Mouse (Mus musculus) c-Kit-positive CD71-negative TER-119-negative erythroid progenitor cells, embryonic 14.5 days (primary cell): ENCODE measurements around the gene Irf7.
"Not testable (repeated sequence)": the region's sequence is repeated elsewhere in the genome, so short reads cannot be mapped to it uniquely, and the experiment has no call there.

ENCODE experiments used
- DNase-seq: peaks from one replicate; pipeline ENCODE4 v3.0.0-alpha.2; 2013; ENCODE audit warnings: low read depth

The Irf7 gene

DNA sequence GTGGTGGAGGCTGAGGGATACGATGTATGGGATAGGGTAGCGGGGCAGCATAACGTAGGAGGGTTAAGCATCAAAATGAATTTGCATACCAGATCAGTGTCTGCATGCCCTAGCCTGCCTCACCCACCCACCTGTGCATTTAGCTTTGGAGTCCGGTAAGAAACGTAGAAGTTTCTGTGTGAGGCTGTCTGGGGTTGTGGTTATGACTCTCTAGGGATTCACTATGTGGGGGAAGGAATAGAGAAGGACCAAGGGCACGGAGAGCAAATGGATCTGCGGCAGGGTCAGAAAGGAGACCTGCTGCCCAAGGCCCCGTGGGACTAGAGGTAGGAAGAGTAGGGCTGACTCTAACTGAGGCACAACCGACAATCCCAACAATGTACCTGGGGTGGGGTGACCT lies 9.1 kb upstream of the Irf7 start:
- DNase-seq, result no peak

DNA sequence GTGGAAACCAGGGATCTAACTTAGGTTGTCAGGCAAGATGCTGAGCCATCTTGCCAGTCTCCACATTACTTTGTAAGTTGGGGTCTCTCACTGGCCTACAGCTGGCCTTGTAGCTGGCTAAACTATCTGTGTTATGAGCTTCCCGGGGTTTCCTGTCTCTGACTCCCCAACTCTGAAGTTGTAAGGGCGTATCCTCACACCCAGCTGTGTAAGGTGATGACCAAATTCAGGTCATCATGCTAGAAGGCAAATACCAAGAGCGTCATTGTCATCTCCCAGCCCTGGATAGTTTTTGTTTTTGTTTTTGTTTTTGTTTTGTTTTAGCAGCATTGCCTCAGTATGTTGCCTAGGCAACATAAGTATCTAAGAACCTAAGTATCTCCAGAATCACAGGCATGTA lies 4.3 kb upstream of the Irf7 start:
- DNase-seq, result no peak

DNA sequence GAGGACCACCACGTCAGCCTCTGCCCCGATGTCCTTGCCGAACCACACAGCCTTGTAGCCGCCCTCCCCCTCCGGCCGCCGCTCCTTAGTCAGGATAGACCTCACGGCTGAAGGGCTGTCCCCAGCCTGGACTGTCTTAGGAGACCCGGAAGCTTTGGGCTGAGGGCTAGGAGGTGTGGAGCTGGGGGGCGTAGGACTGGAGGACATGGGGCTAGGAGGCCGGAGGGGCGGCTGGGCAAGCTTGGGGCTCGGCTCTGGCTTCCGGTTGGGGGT lies 2.9 kb upstream of the Irf7 start:
- no peak for DNase-seq

DNA sequence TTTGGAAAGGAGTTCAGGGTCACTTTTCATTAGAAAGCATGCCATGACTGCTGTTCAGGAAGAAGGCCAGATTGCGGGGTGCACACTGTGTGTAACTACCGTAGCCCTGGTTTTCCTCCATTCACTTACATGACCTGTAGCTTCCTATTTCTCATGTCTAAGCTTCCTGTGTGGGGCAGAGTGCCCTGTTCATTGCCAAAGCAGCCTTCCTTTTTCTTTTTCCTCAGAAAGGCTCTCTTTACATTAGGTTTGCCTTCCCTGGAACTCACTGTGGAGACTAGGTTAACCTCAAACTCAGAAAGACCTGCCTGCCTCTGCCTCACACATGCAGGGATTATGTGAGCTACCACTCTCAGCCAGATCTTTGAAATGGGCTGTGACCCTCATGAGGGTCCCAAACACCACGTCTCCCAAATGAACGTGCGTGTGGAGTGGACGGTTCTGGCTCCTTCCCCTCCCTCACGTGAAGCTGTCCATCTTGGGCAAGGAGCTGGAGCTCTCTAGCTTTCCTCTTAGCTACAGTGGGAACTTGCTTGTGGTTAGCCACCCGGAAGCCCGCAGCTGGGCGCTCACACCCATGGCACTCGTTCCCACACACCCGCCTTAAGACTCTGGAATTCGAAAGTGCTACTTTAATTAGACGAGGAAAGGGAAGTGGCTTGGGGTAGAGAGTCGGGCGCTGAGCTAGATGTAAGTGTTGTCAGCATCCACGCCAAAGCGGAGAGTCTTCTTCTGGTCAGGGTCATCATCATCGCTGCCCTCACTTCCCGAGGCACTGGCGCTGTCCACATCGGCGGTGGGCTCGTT lies 2.4 kb upstream of the Irf7 start:
- no peak for DNase-seq

- DNase-seq, result no peak
Measured at GRCm38 (mm10) chr7:141265411-141265738, 906 bp downstream of the Irf7 start.

DNA sequence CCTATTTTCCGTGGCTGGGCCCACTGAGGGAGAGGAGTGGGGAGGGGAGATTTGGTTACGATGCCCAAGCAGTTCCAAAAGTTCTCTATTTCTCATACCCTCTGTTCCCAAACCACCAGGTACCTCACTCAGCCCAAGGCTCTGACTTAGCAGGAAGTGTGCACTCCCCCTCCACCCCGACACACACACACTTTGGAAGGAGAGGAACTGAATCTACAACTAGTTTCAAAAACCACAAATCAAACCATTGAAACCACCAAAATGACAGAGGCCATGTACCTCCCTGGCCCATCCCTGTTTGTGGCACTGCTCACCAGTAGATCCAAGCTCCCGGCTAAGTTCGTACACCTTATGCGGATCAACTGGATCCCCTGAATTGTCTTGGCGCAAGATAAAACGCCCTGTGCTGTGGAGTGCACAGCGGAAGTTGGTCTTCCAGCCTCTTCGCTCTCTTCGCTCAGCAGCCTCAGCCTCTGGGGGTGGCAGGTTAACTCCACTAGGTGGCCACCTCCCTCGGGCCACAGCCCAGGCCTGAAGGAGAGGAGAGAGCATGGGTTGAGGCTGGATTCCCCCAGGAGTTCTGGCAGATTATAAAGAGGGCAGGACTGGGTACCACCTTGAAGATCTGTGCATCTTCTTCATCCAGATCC lies 1.4 kb downstream of the Irf7 start:
- no peak for DNase-seq

DNA sequence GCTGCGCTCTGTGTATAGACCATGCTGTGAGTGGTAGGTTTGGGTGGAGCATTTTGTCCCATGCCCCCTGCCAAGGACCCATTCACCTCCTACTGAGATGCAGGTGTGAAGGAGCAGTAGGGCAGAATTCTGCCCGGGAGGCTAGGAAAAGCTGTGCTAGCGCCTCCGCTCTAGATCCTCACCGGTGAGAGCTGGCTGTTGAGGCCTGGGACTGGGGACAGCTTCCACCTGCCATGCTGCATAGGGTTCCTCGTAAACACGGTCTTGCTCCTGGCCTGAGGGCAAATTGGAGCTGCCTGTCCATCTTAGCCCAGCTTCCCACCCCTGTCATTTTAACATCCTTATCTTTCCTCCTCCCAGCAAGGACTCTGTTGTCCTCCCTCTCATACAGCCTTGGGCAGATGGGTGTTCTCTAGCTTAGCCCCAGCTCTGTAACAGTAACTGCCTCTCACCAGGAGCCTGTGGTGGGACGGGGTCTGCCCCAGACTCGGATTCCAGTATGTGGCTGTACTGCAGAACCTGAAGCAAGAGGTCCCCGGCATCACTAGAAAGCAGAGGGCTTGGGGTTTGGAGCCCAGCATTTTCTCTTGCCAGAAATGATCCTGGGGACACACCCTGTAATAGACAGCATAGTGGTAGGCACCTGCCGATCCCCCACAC lies 2.1 kb downstream of the Irf7 start:
- DNase-seq, result no peak

DNA sequence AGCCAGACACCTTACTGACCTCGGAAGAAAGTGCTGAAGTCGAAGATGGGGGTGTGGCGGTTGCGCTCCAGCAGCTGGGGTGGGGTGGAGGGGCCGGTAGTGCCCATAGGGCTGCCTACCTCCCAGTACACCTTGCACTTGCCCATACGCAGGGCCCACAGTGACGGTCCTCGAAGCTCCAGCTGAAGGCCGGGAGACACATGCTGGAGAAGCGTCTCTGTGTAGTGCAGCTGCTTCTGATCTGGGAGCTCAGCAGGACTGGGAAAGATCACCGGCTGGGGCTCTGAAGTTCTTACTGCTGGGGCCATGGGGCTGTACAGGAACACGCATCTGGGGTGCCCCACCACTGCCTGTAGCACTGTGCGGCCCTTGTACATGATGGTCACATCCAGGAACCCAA lies 2.6 kb downstream of the Irf7 start:
- DNase-seq, result no peak

DNA sequence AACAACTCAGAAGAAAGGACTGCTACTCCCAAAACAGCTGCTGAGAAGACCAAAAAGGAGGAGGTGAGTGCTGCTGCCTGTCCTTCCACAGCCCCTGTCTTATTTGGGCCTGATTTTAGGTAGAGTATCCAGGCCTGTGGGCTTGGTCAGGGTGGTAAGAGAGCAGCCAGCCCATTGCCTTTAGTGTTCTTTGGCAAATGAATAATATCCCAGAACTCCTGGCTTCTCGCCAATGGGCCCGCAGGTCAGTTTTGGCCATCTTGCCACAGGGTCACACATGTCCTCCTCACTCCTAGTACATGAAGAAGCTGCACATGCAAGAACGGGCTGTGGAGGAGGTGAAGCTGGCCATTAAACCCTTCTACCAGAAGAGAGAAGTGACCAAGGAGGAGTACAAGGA lies 4.8 kb downstream of the Irf7 start:
- DNase-seq, result no peak

- DNase-seq, result no peak
Measured at GRCm38 (mm10) chr7:141256159-141256558, 10.1 kb downstream of the Irf7 start.

GRCm38 (mm10) chr7:141250486-141250885 lies 15.8 kb downstream of the Irf7 start:
- DNase-seq, result not testable (repeated sequence)

DNA sequence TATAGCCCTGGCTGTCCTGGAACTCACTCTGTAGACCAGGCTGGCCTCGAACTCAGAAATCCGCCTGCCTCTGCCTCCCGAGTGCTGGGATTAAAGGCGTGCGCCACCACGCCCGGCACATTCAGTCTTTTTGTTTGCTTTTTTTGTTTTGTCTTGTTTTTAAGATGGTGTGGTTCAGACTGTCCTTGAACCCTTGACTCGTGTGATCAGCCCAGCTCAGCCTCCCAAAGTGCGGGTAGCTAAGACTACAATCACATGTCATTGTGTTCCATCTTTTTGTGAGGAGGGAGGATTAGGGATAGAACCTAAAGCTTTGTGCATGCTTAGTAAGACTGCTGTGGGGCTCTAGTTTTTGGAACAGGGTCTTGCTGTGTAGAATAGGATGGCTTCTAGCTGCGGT lies 34.7 kb downstream of the Irf7 start:
- no peak for DNase-seq

DNA sequence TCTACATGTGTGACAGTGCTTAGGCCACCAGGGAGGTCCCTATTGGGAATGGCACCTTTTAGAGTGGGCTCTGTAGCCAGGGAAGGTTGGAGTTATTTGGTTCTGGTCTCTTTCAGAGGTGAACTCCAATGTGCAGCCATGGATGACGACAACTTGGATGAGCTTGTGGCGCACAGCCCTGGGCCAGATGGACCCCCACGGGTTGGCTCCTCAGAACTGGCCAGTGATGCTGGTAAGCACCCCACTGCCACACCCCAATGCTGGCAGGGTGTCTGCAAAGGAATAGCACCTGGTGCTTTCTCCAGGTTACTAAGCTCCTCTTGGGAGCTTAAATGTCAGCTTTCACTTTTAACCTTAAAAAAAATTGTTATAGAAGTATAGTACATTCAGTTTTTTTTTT lies 35.2 kb downstream of the Irf7 start:
- DNase-seq, result no peak

DNA sequence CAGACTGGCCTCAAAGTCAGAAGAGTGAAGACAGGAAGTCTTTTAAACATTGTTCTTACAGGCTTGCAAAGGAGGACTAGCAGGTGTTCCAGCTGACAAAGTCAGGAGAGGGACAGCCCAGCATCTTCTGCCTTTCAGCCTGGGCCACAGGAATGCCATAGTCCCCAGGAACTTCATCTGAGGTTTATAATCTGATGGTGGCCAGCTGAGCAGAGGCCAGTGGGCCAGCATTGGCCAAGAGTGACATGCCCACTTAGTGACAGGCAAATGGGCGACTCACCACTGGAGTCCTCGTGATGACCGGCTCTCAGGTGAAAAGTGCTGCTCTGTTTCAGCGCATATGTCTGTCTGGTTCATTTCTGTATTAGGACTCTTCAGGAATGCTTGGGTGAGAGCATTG lies 35.7 kb downstream of the Irf7 start:
- no peak for DNase-seq

GRCm38 (mm10) chr7:141229702-141230101 lies 36.6 kb downstream of the Irf7 start:
- DNase-seq, result no peak

DNA sequence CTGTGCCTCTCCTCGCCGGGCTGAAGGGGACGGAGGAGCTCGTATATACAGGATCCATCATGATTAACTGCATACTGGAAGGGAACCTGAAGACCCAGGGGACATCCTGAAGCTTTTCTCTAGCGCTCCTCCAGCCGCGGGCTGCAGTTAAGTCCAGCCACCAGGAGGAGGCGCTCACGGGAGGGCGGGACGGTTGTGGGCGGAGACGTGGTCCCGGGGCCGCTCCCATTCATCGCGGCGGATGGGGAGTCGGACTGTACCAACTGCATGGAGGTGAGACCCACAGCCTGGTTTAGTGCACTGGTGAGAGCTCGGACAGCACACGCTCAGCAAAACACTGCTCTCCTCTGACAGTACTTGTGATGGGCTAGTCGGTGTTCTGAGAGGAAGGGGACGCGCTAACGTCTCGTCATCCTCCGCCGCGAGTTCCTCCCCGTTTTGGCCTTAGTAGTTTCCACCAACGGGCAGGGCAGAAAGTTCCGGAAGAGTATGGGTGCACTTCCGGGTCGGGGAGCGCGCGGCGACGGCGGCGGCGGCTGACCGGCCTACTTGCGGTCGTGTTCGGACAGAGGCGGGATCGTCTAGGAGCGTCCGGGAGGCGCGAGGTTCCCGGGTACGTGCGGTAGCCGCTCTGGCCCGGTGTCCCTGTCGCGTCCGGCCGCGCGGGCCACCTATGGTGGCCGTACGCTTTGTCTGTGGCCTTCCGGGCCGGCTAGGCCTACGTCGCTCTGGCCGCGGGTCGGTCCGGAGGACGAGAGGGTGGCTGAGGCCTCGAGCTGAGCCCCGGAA lies 37.8 kb downstream of the Irf7 start, which contains the start of gene Phrf1:
Gene Phrf1, plus strand, starts transcription at position 506 of the 789 bp plus-strand sequence.
- peak; percentile 72 for DNase-seq

DNA sequence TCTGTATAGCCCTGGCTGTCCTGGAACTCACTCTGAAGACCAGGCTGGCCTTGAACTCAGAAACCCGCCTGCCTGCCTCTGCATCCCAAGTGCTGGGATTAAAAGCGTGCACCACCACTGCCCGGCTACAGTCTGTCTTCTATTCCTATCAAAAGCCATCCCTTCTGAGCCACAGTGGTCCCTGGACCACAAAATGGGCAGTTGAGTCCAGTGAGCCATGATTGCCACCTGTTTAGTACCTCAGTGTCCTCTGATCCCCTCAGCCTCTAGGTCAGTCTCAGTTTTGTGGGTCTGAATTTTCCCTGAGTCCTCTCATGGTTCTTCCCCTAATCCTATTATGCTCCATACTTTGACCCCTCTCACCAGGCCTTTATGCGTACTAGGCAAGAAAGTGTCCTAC lies 38.5 kb downstream of the Irf7 start:
- no peak for DNase-seq

DNA sequence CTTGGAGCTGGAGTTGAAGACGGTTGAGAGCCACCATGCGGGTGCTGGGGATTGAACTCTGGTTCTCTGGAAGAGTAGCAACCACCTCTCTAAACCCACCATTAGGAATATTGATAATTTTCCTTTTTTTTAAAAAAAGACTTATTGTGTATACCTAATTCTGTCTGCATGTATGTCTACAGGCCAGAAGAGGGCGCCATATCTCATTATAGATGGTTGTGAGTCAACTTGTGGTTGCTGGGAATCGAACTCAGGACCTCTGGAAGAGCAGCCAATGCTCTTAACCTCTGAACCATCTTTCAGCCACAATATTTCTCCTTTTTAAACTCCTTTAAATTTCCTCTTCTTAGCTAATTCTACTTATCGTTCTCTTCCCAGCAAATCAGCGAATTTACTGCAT lies 39.7 kb downstream of the Irf7 start:
- DNase-seq, result no peak

GRCm38 (mm10) chr7:141222696-141223215 lies 43.5 kb downstream of the Irf7 start:
- DNase-seq, result no peak

DNA sequence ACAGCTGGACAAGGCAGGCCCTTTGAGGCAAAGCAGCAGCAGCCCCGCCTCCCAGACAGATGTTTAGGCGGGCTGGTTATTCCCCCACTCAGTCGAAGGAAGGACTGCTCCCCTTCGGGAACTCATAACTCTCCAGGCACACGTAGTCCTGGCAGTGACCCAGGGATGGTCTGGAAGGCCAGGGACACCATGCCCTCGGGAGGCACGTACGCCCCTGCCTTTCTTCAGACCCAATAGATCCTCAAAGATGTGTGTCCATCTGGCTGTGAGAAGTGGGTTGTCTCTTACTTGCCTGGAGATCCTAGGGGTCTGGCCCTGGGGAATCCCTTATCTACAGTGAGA lies 44.2 kb downstream of the Irf7 start:
- DNase-seq, result no peak

- DNase-seq, result peak; percentile 97
Measured at GRCm38 (mm10) chr7:141221249-141222125, 44.8 kb downstream of the Irf7 start.

- no peak for DNase-seq
Measured at GRCm38 (mm10) chr7:141220377-141220776, 45.9 kb downstream of the Irf7 start.
